Mouse (Mus musculus) kidney, adult 9 months (tissue): Measurements from ENCODE around the gene Hhat.

ENCODE experiments used
- DNase-seq: peaks from one replicate; pipeline ENCODE4 v3.0.0; 2022

Gene Hhat

DNA sequence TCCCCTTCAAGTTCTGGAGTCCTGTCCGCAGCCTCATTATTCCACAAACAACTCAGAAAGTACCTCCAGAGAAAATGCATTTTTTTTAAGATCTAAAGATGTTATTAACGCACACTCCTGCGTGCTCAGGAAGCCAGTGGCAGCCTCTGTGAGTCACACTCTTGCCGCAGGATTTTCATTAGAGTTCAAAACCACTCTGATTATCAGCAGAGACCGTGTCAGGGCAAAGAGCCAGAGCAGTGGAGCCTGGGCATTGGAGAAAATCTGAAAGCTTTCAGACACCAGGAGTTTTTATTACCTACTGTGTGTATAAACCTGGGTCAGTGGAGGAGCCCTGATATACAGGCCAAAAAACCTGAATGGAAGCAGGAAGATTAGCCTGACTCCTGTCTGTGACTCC, 292.8 kb downstream of the Hhat start:
- no peak for DNase-seq

DNA sequence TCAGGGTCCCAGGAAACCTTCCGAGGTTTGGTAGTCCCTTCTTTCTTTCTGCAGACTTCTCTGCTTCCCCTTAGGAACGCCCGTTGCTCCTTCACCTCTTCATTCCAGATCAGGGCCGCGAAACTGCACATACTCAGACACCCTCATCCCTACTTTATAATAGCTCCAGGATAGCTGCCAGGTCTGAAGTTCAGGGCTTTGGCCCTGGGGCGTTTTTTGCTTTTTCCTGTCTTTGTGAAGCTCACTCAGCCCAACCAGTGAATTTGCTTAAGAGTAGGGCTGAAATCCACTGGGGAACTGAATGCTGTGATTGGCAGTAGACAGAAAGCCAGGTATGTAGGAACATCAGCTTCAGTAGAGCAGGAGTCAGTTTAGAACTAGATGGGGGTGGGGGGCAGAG, 293.5 kb downstream of the Hhat start:
- DNase-seq: no peak

DNA sequence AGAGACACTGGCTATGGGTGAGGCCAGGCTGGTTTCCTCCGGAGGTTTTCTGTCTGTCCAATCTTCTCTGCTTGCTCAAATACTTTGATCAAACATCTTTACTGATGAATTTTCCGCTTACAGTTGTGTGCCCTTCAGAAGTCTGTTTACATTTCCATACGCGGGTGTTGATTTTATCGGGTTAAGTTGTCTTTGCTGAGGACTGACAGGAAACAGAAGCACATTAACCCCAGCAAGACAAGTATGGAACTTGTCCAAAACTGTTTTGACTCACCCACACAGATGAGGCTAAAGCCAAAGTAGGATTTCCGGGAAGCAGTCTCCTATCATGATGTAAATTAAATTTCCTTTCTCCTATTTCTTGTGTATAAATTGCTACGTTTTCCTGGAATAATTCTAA, 294.3 kb downstream of the Hhat start:
- no peak for DNase-seq

DNA sequence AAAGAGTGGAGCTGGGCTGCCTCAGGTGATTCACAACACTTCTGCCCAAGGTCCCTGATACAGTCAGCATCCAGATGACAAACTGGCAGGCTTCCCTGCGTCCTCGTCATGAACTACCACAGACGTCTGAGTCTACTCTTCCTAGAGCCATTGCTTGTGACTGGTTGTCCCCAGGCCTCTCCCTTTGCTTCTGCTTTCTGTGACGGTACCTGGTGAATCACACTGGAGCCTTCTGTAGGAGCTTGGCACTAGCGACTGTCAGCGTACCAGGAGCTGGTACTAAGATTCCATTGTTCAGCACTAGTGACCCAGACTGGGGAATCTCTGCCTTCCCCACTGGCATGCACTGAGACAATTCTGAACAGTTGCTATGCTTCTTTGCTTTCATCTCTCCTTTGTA, 297.9 kb downstream of the Hhat start:
- no peak for DNase-seq

- no peak for DNase-seq
Observed at GRCm38 (mm10) chr1:192472366-192472765, 298.7 kb downstream of the Hhat start.

- no peak for DNase-seq
Observed at GRCm38 (mm10) chr1:192463732-192464131, 307.3 kb downstream of the Hhat start.

GRCm38 (mm10) chr1:192457526-192458206, 313.4 kb downstream of the Hhat start:
- no peak for DNase-seq

- no peak for DNase-seq
Observed at GRCm38 (mm10) chr1:192457037-192457436, 314.0 kb downstream of the Hhat start.

DNA sequence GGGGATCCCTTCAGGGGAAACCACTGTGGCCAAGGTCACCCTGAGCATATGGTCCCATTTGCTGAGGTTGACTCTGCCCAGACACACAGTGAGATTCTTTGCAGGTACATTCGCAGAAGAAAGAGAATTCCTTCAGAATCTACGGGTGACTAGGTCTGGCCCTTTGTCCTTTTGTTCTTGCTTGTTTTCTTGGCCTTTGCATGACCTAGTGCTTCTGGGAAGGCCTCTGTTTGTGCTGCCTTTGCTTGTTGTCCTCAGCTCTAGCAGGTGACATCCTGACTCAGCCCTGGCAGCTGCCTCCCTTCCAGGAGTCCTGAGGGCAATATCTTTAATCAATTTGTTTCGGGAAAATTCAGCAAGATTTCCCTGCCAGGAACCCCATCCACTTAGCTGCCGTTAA, 316.0 kb downstream of the Hhat start:
- DNase-seq: peak; percentile 31

DNA sequence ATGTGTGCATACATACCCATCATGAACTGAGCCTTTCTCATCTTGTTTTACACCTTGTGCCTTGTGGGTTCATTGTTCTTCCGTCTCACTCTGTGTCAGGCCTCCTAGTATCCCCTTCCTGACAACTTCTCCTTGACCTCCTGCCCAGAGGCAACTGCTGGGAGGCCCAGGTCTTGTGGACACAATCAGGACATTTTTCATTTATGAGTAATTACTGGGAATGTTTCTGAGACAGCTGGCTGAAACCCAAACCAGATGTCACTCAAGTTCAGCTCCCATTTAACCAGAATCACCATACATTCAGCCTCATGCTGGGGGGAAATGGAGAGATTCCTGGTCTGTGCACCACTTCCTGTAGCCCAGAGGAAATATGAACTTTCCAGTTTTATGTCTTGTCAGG, 316.5 kb downstream of the Hhat start:
- DNase-seq: no peak

DNA sequence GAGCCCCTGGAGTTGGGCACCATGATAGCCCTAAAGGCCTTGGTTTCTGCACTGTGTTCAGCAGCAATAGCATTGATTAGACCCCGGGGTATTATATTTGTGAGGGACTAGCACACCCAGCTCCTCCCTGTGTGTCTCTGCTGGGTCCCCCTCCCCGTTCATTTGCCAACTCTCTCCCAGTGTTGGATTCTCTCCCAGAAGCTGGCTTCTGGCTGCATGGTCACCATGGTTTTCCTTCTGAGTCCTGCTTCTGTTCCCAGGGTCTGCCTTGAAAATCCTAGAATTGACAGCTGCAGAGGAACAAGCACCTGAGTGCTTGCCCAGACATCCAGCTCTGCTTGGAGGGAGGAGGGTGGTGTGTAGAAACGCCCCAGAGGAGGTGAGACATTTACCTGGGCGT, 319.3 kb downstream of the Hhat start:
- no peak for DNase-seq

- no peak for DNase-seq
Observed at GRCm38 (mm10) chr1:192450425-192450824, 320.6 kb downstream of the Hhat start.

- peak; percentile 46 for DNase-seq
Observed at GRCm38 (mm10) chr1:192449572-192450351, 321.3 kb downstream of the Hhat start.

DNA sequence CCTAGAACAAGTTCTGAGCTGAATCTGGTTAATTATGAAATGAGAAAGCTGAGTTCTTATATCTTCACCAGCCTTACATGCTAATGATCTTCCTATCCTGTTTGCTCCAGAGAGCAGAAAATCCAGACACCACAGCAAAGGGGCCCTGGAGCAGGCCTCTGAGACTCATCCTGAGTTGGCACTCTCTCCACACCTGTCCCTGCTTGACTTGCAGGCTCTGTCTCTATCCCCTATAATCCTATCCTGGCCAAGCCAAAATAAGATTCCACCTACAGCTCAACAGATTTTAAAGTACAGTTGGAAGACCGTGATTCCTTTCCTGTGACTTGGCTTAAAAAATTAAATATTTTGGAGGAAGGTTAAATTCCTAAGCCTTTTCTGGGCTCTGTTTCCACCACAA, 322.5 kb downstream of the Hhat start:
- DNase-seq: peak; percentile 42

DNA sequence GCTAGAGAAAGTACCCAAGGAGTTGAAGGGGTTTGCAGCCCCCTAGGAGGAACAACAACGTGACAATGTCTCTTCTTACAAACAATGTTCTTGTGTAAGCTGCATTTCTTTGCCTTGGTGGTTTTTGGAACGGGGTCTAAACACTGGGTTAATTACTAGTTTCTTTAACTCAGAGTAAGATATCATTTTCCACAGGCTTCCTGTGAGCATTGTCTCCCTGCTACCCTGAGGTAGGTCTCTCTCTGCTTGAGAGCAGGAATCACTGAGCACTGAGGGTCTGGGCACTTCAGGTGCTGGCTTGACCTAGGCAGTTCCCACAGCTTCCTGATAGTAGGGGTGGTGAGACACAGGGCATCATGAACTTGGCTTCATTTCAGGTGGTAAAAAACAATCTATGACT, 323.4 kb downstream of the Hhat start:
- peak; percentile 61 for DNase-seq
